Mouse (Mus musculus) forebrain, embryonic 13.5 days (tissue): ENCODE results near the gene 2310034C09Rik. TPM values are rescaled to one million over a fixed set of nuclear protein-coding genes. Genes with fewer than 3 reads are reported as not detected.
A peak's percentile ranks its signal among the peaks of the same experiment; 100 is the strongest.
"Not testable (repeated sequence)": the region's sequence is repeated elsewhere in the genome, so short reads cannot be mapped to it uniquely, and the experiment has no call there.

ENCODE experiments used
- ATAC-seq: fragments of 200-750 bp; cut with Nextera tagmentation; 2 replicates; pipeline ENCODE4 v1.8.0; 2017
- H3K27ac ChIP-seq: fragments of 300-500 bp; sonication (generic); 2 replicates; pipeline ENCODE4 v1.5.1; 2015; ENCODE audit warnings: inconsistent platforms, mild to moderate bottlenecking, moderate library complexity
- H3K27me3 ChIP-seq: fragments of 300-500 bp; sonication (generic); 2 replicates; pipeline ENCODE4 v1.6.1; 2015; ENCODE audit warnings: mild to moderate bottlenecking, inconsistent platforms
- H3K36me3 ChIP-seq: fragments of 300-500 bp; sonication (generic); 2 replicates; pipeline ENCODE4 v1.6.1; 2015; ENCODE audit warnings: mild to moderate bottlenecking, inconsistent platforms; ENCODE audit not compliant: poor library complexity, severe bottlenecking
- H3K4me1 ChIP-seq: fragments of 300-500 bp; sonication (generic); 2 replicates; pipeline ENCODE4 v1.6.1; 2015; ENCODE audit warnings: inconsistent platforms
- H3K4me2 ChIP-seq: fragments of 300-500 bp; sonication (generic); 2 replicates; pipeline ENCODE4 v1.6.1; 2015; ENCODE audit warnings: inconsistent platforms, mild to moderate bottlenecking, moderate library complexity
- H3K4me3 ChIP-seq: fragments of 300-500 bp; sonication (generic); 2 replicates; pipeline ENCODE4 v1.5.1; 2015; ENCODE audit warnings: mild to moderate bottlenecking, inconsistent platforms
- H3K9ac ChIP-seq: fragments of 300-500 bp; sonication (generic); 2 replicates; pipeline ENCODE4 v1.6.1; 2015; ENCODE audit warnings: mild to moderate bottlenecking, inconsistent platforms
- H3K9me3 ChIP-seq: fragments of 300-500 bp; sonication (generic); replicated peaks from 2 replicates; pipeline ENCODE4 v1.6.1; 2016; ENCODE audit warnings: inconsistent platforms
- WGBS: fragments of 180-500 bp; shearing (Covaris S2); methylation state at CpG from one replicate; pipeline ENCODE4 v1.1.7; 2015; 5-methylcytosine and 5-hydroxymethylcytosine counted together
- polyA plus RNA-seq: library from polyadenylated mRNA; unstranded; fragments of >200 nt; fragmentation: Nextera tagmentation; extraction: Ambion mirVana; gene quantifications from 2 replicates; pipeline ENCODE4 v1.2.1, GENCODE M21; 2015

The 2310034C09Rik gene
- not detected in 2 replicates for polyA plus RNA-seq

- H3K9ac ChIP-seq, ATAC-seq, H3K9me3 ChIP-seq, H3K27ac ChIP-seq, H3K4me1 ChIP-seq, H3K4me2 ChIP-seq, H3K36me3 ChIP-seq, H3K27me3 ChIP-seq, H3K4me3 ChIP-seq: not testable (repeated sequence)
- 95% methylated on average over 3 of the region's 3 CpGs for WGBS
Measured at GRCm38 (mm10) chr16:88758547-88758946, at the start of gene 2310034C09Rik. TSS of gene 2310034C09Rik (plus strand) at chr16:88758847.

DNA sequence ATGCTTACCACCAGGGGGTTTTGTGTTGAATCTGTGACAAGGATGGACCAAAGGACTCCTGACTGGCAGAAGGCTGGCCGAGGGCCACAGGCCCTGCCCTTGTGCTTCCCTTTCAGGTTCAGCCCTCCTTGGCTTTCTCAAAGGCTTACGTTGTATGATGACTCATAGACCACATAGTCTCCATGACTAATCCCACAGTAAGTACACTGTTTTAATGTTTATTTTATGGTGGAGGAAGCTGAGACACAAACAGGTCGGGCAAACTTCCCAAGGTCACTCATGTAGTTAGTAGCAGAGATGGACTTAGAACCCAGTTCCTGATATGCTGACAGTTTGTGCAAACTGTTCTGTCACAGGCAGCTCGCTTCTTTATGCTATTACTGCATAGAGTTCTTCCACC is 47.9 kb upstream of the 2310034C09Rik start:
- H3K27ac ChIP-seq = no peak overlapping the region
- H3K4me2 ChIP-seq = no peak overlapping the region
- H3K4me1 ChIP-seq = no peaks in the 10 kb centered on the region
- H3K9me3 ChIP-seq = no peaks in the 10 kb centered on the region
- H3K36me3 ChIP-seq = no peaks in the 10 kb centered on the region
- no peak overlapping the region for H3K9ac ChIP-seq
- no peak for ATAC-seq
- no peaks in the 10 kb centered on the region for H3K27me3 ChIP-seq
- H3K4me3 ChIP-seq = no peak overlapping the region
- 84% methylated on average over 4 of the region's 4 CpGs for WGBS

DNA sequence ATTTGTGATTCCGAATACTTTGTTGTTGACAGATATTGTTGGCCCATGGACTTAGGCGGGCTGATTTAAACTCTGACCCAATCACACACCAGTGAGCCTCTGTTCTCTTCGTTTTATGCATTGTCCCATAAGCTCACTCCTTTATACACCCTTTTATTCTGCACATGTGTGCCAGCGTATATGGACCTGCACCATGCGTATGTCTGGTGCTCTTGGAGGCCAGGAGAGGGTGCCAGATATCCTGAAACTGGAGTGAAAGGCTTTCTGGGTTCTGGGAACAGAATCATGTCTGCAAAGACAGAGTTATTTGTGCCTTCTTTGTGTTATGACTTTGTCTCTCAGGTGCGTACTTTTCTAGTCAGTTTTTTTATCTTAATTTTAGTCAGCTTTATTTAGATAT is 47.4 kb upstream of the 2310034C09Rik start:
- Histone ChIP-seq H3K4me3 (no peak overlapping the region), H3K36me3 (no peaks in the 10 kb centered on the region), H3K9me3 (no peaks in the 10 kb centered on the region), H3K9ac (no peak overlapping the region), H3K4me1 (no peaks in the 10 kb centered on the region), H3K27ac (no peak overlapping the region), H3K4me2 (no peak overlapping the region), H3K27me3 (no peaks in the 10 kb centered on the region)
- ATAC-seq = no peak
- WGBS = 80% methylated on average over 6 of the region's 6 CpGs

GRCm38 (mm10) chr16:88716549-88716948 is 42.1 kb upstream of the 2310034C09Rik start:
- Histone ChIP-seq H3K4me2 (no peak overlapping the region), H3K36me3 (no peaks in the 10 kb centered on the region), H3K9ac (no peak overlapping the region), H3K9me3 (no peaks in the 10 kb centered on the region; the same call in 1 of the 2 replicates), H3K4me3 (no peak overlapping the region), H3K27me3 (no peaks in the 10 kb centered on the region), H3K27ac (no peak overlapping the region), H3K4me1 (no peaks in the 10 kb centered on the region)
- ATAC-seq = no peak

- Histone ChIP-seq H3K4me3 (no peak overlapping the region), H3K27ac (no peak overlapping the region), H3K9me3 (no peaks in the 10 kb centered on the region; the same call in 1 of the 2 replicates), H3K4me2 (no peak overlapping the region), H3K9ac (no peak overlapping the region), H3K27me3 (no peaks in the 10 kb centered on the region), H3K36me3 (no peaks in the 10 kb centered on the region), H3K4me1 (no peaks in the 10 kb centered on the region)
- no peak for ATAC-seq
- 17% methylated on average over 1 of the region's 1 CpGs for WGBS
Measured at GRCm38 (mm10) chr16:88720031-88720430, 38.6 kb upstream of the 2310034C09Rik start.

DNA sequence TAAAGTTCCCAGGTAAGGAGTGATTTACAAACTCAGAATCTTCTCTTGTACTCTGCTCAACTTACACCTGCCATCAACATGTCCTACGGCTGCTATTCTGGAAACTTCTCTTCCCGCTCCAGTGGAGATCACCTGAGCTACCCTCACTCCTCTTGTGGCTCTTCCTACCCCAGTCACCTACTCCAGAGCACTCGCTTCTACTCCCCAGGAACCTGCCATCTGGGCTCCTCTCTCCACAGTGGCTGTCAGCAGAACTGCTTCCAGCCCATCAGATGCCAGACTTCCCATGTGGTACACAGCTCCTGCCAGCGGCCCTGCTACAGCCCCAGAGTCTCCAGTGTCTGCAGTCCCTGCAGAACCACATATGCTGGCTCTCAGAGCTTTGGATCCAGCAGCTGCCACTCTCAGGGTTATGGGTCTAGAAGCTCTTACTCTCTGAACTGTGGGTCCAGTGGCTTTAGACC is 29.8 kb upstream of the 2310034C09Rik start, which contains the start of gene Krtap13-1:
TSS of gene Krtap13-1 (plus strand) at position 51 of the 464 bp plus-strand sequence.
- peak; percentile 45; the same call in 1 of the 2 replicates for ATAC-seq
- H3K4me3 ChIP-seq = no peak within 1 kb of the TSS
- H3K4me1 ChIP-seq = no peaks in the 10 kb centered on the region
- H3K27ac ChIP-seq = no peak within 1 kb of the TSS
- H3K36me3 ChIP-seq = no peaks in the 10 kb centered on the region
- H3K4me2 ChIP-seq = no peak within 1 kb of the TSS
- 82% methylated on average over 4 of the region's 4 CpGs for WGBS
- no peak within 1 kb of the TSS for H3K9ac ChIP-seq
- H3K27me3 ChIP-seq = no peaks in the 10 kb centered on the region
- no peaks in the 10 kb centered on the region for H3K9me3 ChIP-seq

DNA sequence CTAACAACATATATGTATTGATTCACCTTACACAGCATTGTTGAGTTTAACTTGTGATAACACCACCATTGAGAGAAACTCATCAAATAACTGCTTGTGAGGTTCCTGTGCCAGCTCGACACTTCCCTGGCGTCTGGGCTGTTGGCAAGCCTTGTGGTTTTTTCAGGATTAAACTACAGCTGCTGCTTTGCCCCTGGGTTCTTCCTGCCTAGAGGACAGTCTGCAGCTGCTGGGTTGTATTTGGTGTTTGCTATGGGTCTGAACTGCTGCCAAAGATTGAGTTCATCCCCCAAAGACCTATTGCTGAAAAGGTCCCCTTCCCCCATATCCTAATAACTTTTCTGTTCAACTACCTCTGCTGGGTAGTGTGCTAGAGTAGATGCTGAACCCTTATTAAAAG is 23.3 kb upstream of the 2310034C09Rik start:
- Histone ChIP-seq H3K9ac (no peak overlapping the region), H3K9me3 (no peaks in the 10 kb centered on the region), H3K27me3 (no peaks in the 10 kb centered on the region), H3K36me3 (no peaks in the 10 kb centered on the region), H3K4me2 (no peak overlapping the region), H3K4me1 (no peaks in the 10 kb centered on the region), H3K4me3 (no peak overlapping the region), H3K27ac (no peak overlapping the region)
- no peak for ATAC-seq
- 64% methylated on average over 2 of the region's 2 CpGs for WGBS

DNA sequence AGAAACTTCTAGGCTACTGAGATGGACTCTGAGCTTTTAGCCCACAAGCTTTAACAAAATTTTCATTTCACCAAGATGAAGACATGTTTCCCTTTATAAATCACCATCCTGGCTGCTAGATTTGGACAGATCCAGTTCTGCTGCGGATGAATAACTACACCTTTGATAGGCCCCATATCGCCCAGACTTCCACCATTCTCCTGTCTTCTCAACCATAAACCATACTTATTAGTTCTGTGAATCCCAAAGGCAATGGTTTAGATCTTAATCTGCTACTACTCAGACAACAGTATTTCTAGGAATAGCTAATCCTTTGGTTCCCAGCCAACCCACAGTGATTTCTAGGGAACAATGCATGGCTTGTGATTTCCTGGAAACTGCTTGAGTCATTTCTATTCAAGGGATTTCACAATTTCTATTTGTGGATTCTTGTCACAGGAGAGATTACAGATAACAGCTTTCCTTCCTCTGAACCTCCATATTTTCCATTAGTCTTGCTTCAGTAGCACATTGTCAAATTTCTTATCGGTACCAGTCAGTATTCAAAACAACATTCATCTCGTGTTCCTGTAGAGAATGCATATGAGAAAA is 13.8 kb upstream of the 2310034C09Rik start:
- no peak overlapping the region for H3K27ac ChIP-seq
- H3K4me1 ChIP-seq = no peaks in the 10 kb centered on the region
- 79% methylated on average over 4 of the region's 4 CpGs for WGBS
- no peak overlapping the region for H3K4me3 ChIP-seq
- H3K4me2 ChIP-seq = no peak overlapping the region
- H3K9ac ChIP-seq = no peak overlapping the region
- no peaks in the 10 kb centered on the region for H3K9me3 ChIP-seq
- no peak for ATAC-seq
- H3K27me3 ChIP-seq = no peaks in the 10 kb centered on the region
- H3K36me3 ChIP-seq = no peaks in the 10 kb centered on the region

DNA sequence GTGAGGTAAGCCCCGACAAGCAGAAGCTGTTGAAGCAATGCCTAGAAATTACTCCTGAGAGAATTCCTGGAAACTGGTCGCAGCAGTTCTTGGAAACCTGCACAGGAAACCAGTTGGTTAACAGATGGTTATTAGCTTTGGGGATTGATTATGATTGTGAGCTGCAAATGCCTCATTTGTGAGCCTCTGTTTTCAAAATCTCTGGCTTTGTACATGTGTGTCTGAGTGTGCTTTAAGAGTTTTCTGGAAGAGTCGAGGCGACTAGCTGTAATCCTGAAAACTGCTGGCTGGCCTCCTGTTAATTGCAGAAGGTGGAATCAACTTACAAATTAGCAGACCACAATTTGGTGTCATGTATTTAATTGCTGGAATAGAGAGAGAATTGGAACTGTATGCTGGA is 10.7 kb upstream of the 2310034C09Rik start:
- H3K9me3 ChIP-seq = no peaks in the 10 kb centered on the region
- H3K27ac ChIP-seq = no peak overlapping the region
- 69% methylated on average over 4 of the region's 4 CpGs for WGBS
- ATAC-seq = peak; percentile 33; the same call in 1 of the 2 replicates
- no peak overlapping the region for H3K4me3 ChIP-seq
- no peak overlapping the region for H3K9ac ChIP-seq
- H3K4me1 ChIP-seq = no peaks in the 10 kb centered on the region
- H3K4me2 ChIP-seq = no peak overlapping the region
- no peaks in the 10 kb centered on the region for H3K27me3 ChIP-seq
- no peaks in the 10 kb centered on the region for H3K36me3 ChIP-seq

- H3K27ac ChIP-seq, H3K27me3 ChIP-seq, ATAC-seq, H3K4me1 ChIP-seq, H3K4me2 ChIP-seq, H3K4me3 ChIP-seq, H3K9ac ChIP-seq, H3K9me3 ChIP-seq, H3K36me3 ChIP-seq: not testable (repeated sequence)
- 93% methylated on average over 3 of the region's 3 CpGs for WGBS
Measured at GRCm38 (mm10) chr16:88751535-88751934, 7.1 kb upstream of the 2310034C09Rik start, which contains the start of gene Krtap13. TSS of gene Krtap13 (minus strand) at chr16:88751635.

GRCm38 (mm10) chr16:88774106-88774505 is 15.5 kb downstream of the 2310034C09Rik start, which contains the start of gene 2310057N15Rik:
TSS of gene 2310057N15Rik (minus strand) at chr16:88774206.
- no peak within 1 kb of the TSS for H3K9ac ChIP-seq
- 85% methylated on average over 2 of the region's 2 CpGs for WGBS
- H3K9me3 ChIP-seq = no peaks in the 10 kb centered on the region
- H3K4me3 ChIP-seq = no peak within 1 kb of the TSS
- no peaks in the 10 kb centered on the region for H3K4me1 ChIP-seq
- H3K27ac ChIP-seq = no peak within 1 kb of the TSS
- no peak for ATAC-seq
- H3K27me3 ChIP-seq = no peaks in the 10 kb centered on the region
- H3K36me3 ChIP-seq = no peaks in the 10 kb centered on the region
- H3K4me2 ChIP-seq = no peak within 1 kb of the TSS

GRCm38 (mm10) chr16:88777596-88777995 is 18.9 kb downstream of the 2310034C09Rik start, which contains the start of gene Gm5965:
TSS of gene Gm5965 (plus strand) at chr16:88777896.
- 93% methylated on average over 6 of the region's 6 CpGs for WGBS

DNA sequence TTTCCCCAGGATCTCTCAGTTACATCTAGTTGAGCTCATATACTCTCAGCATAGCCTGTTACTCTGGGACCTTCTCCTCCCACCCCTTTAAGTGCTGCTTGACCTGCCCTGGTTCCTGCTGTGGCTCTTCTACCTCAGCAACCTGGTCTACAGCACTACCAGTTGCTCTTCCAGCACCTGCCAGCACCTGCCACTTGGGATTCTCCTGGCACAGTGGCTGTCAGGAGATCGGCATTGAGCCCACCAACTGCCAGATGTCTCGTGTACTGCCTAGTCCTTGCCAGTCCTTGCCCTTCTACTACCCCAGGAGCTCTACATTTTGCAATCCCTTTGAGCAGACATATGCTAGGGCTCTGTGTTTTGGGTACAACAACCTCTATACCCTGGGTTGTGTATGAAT is 28.1 kb downstream of the 2310034C09Rik start:
- Histone ChIP-seq H3K4me1 (no peaks in the 10 kb centered on the region), H3K9me3 (no peaks in the 10 kb centered on the region), H3K4me3 (no peak overlapping the region), H3K9ac (no peak overlapping the region), H3K27me3 (no peaks in the 10 kb centered on the region), H3K27ac (no peak overlapping the region), H3K36me3 (no peaks in the 10 kb centered on the region), H3K4me2 (no peak overlapping the region)
- no peak for ATAC-seq
- 88% methylated on average over 2 of the region's 2 CpGs for WGBS

More at GRCm38 (mm10) chr16:88777596-88777995, 18.9 kb downstream of the 2310034C09Rik start, which contains the start of gene Gm5965:
- no peaks in the 10 kb centered on the region for H3K9me3 ChIP-seq
- no peaks in the 10 kb centered on the region for H3K4me1 ChIP-seq
- H3K4me3 ChIP-seq = no peak within 1 kb of the TSS
- no peaks in the 10 kb centered on the region for H3K36me3 ChIP-seq
- ATAC-seq = no peak
- no peaks in the 10 kb centered on the region for H3K27me3 ChIP-seq
- H3K27ac ChIP-seq = no peak within 1 kb of the TSS
- no peak within 1 kb of the TSS for H3K4me2 ChIP-seq
- no peak within 1 kb of the TSS for H3K9ac ChIP-seq
